Mouse (Mus musculus) lung, adult 2 months (tissue): ENCODE measurements around the gene Akap5.

Source experiments
- CTCF ChIP-seq: fragments of 200-500 bp; IDR thresholded peaks from 2 replicates; pipeline ENCODE4 v1.5.1; 2011; ENCODE audit warnings: mild to moderate bottlenecking, low read length, control low read depth; ENCODE audit not compliant: insufficient read depth
- POLR2A ChIP-seq: fragments of 200-500 bp; IDR thresholded peaks from 2 replicates; pipeline ENCODE4 v1.6.1; 2011; ENCODE audit warnings: low read depth, mild to moderate bottlenecking, control low read depth, low read length, borderline replicate concordance; ENCODE audit errors: extremely low read depth

- TF ChIP-seq CTCF (no peak), POLR2A (no peak)
Observed at GRCm38 (mm10) chr12:76280556-76280955, 44.1 kb upstream of the Akap5 start.
